Mouse (Mus musculus) lung, postnatal 0 days (tissue): ENCODE measurements around the gene Phactr1. TPM values are rescaled to one million over a fixed set of nuclear protein-coding genes. Genes with fewer than 3 reads are reported as not detected.
"Not testable (repeated sequence)": the region's sequence is repeated elsewhere in the genome, so short reads cannot be mapped to it uniquely, and the experiment has no call there.

ENCODE experiments used
- ATAC-seq: fragments of 200-750 bp; cut with Nextera tagmentation; 2 replicates; pipeline ENCODE4 v1.8.0; 2017; ENCODE audit warnings: moderate library complexity
- DNase-seq: peaks from one replicate; pipeline ENCODE4 v3.0.0-alpha.2; 2016; ENCODE audit warnings: low spot score
- H3K27ac ChIP-seq: fragments of 300-500 bp; sonication (generic); 2 replicates; pipeline ENCODE4 v1.5.1; 2014; ENCODE audit warnings: antibody characterized with exemption, mild to moderate bottlenecking, low read length, mixed read lengths
- H3K27me3 ChIP-seq: fragments of 300-500 bp; sonication (generic); replicated peaks from 2 replicates; pipeline ENCODE4 v1.6.1; 2014; ENCODE audit warnings: low read length, mixed read lengths; ENCODE audit not compliant: insufficient read depth
- H3K36me3 ChIP-seq: fragments of 300-500 bp; sonication (generic); 2 replicates; pipeline ENCODE4 v1.6.1; 2014; ENCODE audit warnings: low read length, mixed read lengths; ENCODE audit not compliant: insufficient read depth
- H3K4me1 ChIP-seq: fragments of 300-500 bp; sonication (generic); 2 replicates; pipeline ENCODE4 v1.6.1; 2014; ENCODE audit warnings: antibody characterized with exemption, low read depth, low read length, mixed read lengths; ENCODE audit not compliant: insufficient read depth
- H3K4me2 ChIP-seq: fragments of 300-500 bp; sonication (generic); replicated peaks from 2 replicates; pipeline ENCODE4 v1.6.1; 2014; ENCODE audit warnings: low read depth, mild to moderate bottlenecking, low read length, moderate library complexity, mixed read lengths
- H3K4me3 ChIP-seq: fragments of 300-500 bp; sonication (generic); 2 replicates; pipeline ENCODE4 v1.5.1; 2014; ENCODE audit warnings: low read depth, low read length
- H3K9ac ChIP-seq: fragments of 300-500 bp; sonication (generic); replicated peaks from 2 replicates; pipeline ENCODE4 v1.6.1; 2014; ENCODE audit warnings: low read depth, mild to moderate bottlenecking
- H3K9me3 ChIP-seq: fragments of 300-500 bp; sonication (generic); 2 replicates; pipeline ENCODE4 v1.6.1; 2016; ENCODE audit warnings: low read length, mixed read lengths
- CTCF ChIP-seq: IDR thresholded peaks from 2 replicates; pipeline ENCODE4 v1.5.1; 2016; ENCODE audit warnings: antibody characterized with exemption, mild to moderate bottlenecking
- EP300 ChIP-seq: IDR thresholded peaks from 2 replicates; pipeline ENCODE4 v1.6.1; 2016; ENCODE audit warnings: antibody characterized with exemption, mild to moderate bottlenecking, control low read depth
- WGBS: fragments of 180-500 bp; shearing (Covaris S2); extraction: QIAGEN DNeasy Blood & Tissue Kit; methylation state at CpG from one replicate; pipeline ENCODE4 v1.1.7; 2014; 5-methylcytosine and 5-hydroxymethylcytosine counted together
- polyA plus RNA-seq: library from polyadenylated mRNA; unstranded; fragments of >200 nt; fragmentation: Nextera tagmentation; extraction: Ambion mirVana; gene quantifications from 2 replicates; pipeline ENCODE4 v1.2.1, GENCODE M21; 2015

Gene Phactr1
- polyA plus RNA-seq, 1 experiment from 2014 or later = 31.4 TPM

- Histone ChIP-seq H3K4me3 (no peak overlapping the region), H3K9me3 (no peaks in the 10 kb centered on the region), H3K27ac (no peak overlapping the region), H3K36me3 (no peaks in the 10 kb centered on the region), H3K4me2 (no peak overlapping the region), H3K4me1 (no peaks in the 10 kb centered on the region), H3K27me3 (no peaks in the 10 kb centered on the region), H3K9ac (no peak overlapping the region)
- DNase-seq (no peak), ATAC-seq (no peak)
- no peak for TF ChIP-seq EP300
- TF ChIP-seq CTCF = no peak
- WGBS = 55% methylated on average over 3 of the region's 3 CpGs
Observed at GRCm38 (mm10) chr13:42937871-42938270, 257.4 kb downstream of the Phactr1 start.

GRCm38 (mm10) chr13:42938346-42938745 is 257.9 kb downstream of the Phactr1 start:
- Histone ChIP-seq H3K4me3 (no peak overlapping the region), H3K27ac (no peak overlapping the region), H3K4me1 (no peaks in the 10 kb centered on the region), H3K36me3 (no peaks in the 10 kb centered on the region), H3K9ac (no peak overlapping the region), H3K27me3 (no peaks in the 10 kb centered on the region), H3K4me2 (no peak overlapping the region), H3K9me3 (no peaks in the 10 kb centered on the region)
- DNase-seq (no peak), ATAC-seq (no peak)
- no peak for TF ChIP-seq CTCF
- no peak for TF ChIP-seq EP300
- 81% methylated on average over 1 of the region's 1 CpGs for WGBS

GRCm38 (mm10) chr13:42940271-42940670 is 259.8 kb downstream of the Phactr1 start:
- TF ChIP-seq EP300 (no peak), CTCF (no peak)
- Histone ChIP-seq H3K9ac (no peak overlapping the region), H3K4me2 (no peak overlapping the region), H3K9me3 (no peaks in the 10 kb centered on the region), H3K27me3 (no peaks in the 10 kb centered on the region), H3K27ac (no peak overlapping the region), H3K4me1 (no peaks in the 10 kb centered on the region), H3K4me3 (no peak overlapping the region), H3K36me3 (no peaks in the 10 kb centered on the region)
- 66% methylated on average over 3 of the region's 3 CpGs for WGBS
- peak; percentile 24 for DNase-seq
- ATAC-seq = no peak

GRCm38 (mm10) chr13:42944106-42944505 is 263.7 kb downstream of the Phactr1 start:
- peak; percentile 84 for TF ChIP-seq EP300
- TF ChIP-seq CTCF = no peak
- no peaks in the 10 kb centered on the region for H3K27me3 ChIP-seq
- H3K4me3 ChIP-seq = no peak overlapping the region
- no peak overlapping the region for H3K27ac ChIP-seq
- no peaks in the 10 kb centered on the region for H3K4me1 ChIP-seq
- no peaks in the 10 kb centered on the region for H3K36me3 ChIP-seq
- H3K4me2 ChIP-seq = no peak overlapping the region
- ATAC-seq (peak; percentile 23; the same call in 1 of the 2 replicates), DNase-seq (peak; percentile 58)
- 35% methylated on average over 3 of the region's 3 CpGs for WGBS
- H3K9me3 ChIP-seq = no peaks in the 10 kb centered on the region
- H3K9ac ChIP-seq = no peak overlapping the region

- 33% methylated on average over 4 of the region's 4 CpGs for WGBS
- H3K4me3 ChIP-seq, DNase-seq: not testable (repeated sequence)
Observed at GRCm38 (mm10) chr13:42945201-42945600, 264.8 kb downstream of the Phactr1 start.

GRCm38 (mm10) chr13:42948717-42949265 is 268.4 kb downstream of the Phactr1 start:
- H3K4me3 ChIP-seq = no peak overlapping the region
- 87% methylated on average over 10 of the region's 10 CpGs for WGBS
- H3K4me2 ChIP-seq = no peak overlapping the region
- H3K27ac ChIP-seq = no peak overlapping the region
- H3K36me3 ChIP-seq = no peaks in the 10 kb centered on the region
- no peaks in the 10 kb centered on the region for H3K4me1 ChIP-seq
- ATAC-seq (no peak), DNase-seq (no peak)
- TF ChIP-seq CTCF (no peak), EP300 (no peak)
- H3K27me3 ChIP-seq = no peaks in the 10 kb centered on the region
- H3K9me3 ChIP-seq = no peaks in the 10 kb centered on the region
- no peak overlapping the region for H3K9ac ChIP-seq

More at GRCm38 (mm10) chr13:42945201-42945600, 264.8 kb downstream of the Phactr1 start:
- not testable (repeated sequence) for H3K4me2 ChIP-seq, H3K9ac ChIP-seq, H3K27me3 ChIP-seq, H3K9me3 ChIP-seq, H3K36me3 ChIP-seq, H3K4me1 ChIP-seq, H3K27ac ChIP-seq, ATAC-seq

- WGBS = 65% methylated on average over 5 of the region's 5 CpGs
- TF ChIP-seq CTCF = no peak
- no peak for TF ChIP-seq EP300
- no peak overlapping the region for H3K27ac ChIP-seq
- no peak overlapping the region for H3K4me3 ChIP-seq
- no peaks in the 10 kb centered on the region for H3K36me3 ChIP-seq
- no peaks in the 10 kb centered on the region for H3K4me1 ChIP-seq
- DNase-seq (no peak), ATAC-seq (no peak)
- no peak overlapping the region for H3K9ac ChIP-seq
- no peaks in the 10 kb centered on the region for H3K9me3 ChIP-seq
- no peak overlapping the region for H3K4me2 ChIP-seq
- no peaks in the 10 kb centered on the region for H3K27me3 ChIP-seq
Observed at GRCm38 (mm10) chr13:42949336-42949735, 268.9 kb downstream of the Phactr1 start.
